Mouse (Mus musculus) cerebellum, postnatal 25 days (tissue): ENCODE results near the gene Cdk5rap2.

ENCODE experiments used
- DNase-seq, 2 experiments: peaks; one replicate each; pipeline ENCODE4 v3.0.0; 2021; ENCODE audit warnings: mixed read lengths in 2 of 2

The Cdk5rap2 gene

GRCm38 (mm10) chr4:70409994-70410721, at the start of gene Cdk5rap2:
Gene Cdk5rap2, minus strand, starts transcription at chr4:70410443.
- DNase-seq: peak; percentile 94 to 95

DNA sequence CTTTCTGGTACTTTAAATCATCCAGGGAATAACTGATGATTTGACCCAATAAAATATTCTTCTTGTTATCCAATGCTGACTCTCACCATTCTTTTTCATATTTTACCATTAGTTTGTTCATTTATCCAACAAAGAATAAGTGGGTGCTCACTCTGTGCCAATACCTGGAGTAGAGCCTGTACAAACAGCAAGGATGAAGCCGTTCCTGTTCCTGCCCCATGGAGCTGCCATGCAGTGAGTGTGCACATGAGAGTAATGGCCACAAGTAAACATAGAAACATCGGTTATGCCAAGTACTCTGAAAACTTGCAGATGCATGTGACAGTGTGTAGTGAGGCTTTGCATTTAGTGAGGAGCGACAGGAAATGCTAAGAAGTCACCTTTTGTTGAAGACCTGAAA, 41.9 kb upstream of the Cdk5rap2 start:
- DNase-seq: no peak

DNA sequence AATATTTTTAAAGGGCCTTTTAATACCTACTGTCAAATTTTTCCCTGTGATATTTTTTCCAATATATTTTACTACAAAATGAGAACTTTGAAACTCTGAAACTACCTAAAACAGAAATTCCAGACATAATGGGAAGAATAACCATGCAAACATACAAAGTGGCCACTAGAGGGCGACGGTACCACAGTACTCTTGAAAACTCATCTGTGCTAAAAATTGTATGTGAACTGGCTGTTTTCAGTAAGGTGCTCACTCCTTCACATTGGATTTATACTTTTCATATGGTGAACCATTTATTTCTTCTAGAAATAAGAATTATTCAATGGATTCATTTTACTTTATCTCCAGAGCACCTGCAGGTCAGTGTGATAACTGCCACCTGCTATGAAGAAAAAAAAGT, 41.5 kb upstream of the Cdk5rap2 start:
- peak; percentile 49 to 68 for DNase-seq

DNA sequence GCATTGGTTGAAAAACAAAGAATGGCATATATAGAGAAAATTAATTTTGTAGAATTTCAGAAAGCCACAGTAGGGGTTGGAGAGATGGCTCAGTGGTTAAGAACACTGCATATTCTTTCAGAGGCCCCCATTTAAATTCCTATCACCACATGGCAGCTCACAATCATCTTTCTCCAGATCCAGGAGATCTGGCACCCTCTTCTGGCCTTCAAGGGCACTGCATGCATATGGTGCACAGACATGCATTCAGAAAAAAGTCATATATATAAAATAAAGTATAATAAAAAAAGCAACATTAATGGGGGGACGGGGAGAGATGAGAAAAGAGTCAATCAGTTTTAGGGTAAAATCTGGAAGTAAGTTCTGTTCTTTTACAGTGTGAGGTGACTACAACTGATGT, 39.4 kb upstream of the Cdk5rap2 start:
- no peak for DNase-seq

DNA sequence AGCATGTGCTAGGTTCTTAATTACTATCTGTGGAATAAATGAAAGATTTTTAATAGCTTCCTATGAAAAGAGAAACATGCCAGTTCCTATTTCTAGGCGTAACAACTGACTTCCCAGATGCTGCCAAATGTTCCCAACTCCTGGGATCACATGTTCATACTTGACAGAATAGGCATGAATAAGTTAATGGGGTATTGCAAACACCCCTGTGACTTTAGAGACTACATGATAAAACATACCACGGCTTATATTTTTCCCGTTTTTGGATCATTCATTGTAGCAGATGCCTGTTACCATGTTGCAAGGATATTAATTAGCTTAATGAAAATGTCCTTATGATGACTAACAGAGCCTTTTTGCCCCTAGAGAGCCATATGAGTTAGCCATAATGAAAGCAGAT, 36.5 kb upstream of the Cdk5rap2 start:
- DNase-seq: no peak

DNA sequence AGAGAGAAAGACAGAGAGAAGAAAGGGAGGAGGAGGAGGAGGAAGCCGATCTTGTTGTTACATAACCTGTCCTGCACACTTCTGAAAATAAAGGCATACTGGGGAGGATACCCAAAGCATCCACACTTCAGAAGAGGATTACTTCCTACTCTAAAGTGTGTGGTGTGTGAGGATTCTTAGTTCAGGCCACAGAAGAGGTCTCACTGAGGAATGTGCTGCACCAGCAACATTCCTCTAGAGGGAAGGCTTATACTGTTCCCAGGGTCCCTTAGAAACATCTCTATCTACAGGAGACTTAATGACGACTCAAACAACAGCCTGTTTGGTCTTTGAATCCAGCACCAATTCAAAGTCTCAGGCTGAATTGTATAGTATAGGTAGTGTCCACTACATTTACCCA, 10.0 kb upstream of the Cdk5rap2 start:
- DNase-seq: no peak

DNA sequence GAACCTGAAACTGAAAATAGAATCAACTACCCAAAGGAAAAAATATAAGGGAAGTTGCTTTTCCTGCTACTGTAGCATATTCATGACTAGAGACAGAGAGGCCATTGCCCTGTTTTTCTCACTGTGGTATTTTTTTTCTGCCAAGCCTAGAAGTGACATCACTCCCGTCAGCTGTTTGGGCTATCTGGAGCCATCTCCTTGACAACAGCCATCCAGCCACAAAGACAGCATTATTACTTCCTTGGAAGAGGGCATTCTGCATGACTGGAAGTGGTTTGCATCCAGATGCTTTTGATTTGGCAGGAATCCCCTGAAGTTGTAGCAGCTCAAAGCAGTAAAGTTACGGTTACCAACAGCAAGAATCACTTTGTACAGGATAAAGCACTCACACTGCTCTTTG, 1.9 kb upstream of the Cdk5rap2 start:
- DNase-seq: no peak

DNA sequence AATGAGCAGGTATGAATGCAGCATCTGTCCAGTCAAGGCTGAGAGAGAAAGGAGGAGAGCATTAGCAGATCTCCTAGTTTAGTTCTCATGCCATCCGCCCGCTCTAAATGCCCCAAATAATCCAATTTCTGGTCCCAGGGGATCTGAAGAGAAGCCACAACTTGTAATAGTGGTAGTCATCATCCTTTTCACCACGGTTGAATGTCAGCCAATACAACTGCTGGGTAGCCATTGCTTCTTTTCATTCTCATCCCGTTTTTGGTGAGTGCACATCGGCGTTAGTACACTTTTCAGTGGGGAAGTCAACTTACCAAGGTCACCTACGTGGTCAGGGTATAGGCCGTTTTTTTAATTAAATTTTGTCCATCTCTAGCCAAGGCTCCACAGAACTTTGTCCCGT, 787 bp downstream of the Cdk5rap2 start:
- no peak for DNase-seq

DNA sequence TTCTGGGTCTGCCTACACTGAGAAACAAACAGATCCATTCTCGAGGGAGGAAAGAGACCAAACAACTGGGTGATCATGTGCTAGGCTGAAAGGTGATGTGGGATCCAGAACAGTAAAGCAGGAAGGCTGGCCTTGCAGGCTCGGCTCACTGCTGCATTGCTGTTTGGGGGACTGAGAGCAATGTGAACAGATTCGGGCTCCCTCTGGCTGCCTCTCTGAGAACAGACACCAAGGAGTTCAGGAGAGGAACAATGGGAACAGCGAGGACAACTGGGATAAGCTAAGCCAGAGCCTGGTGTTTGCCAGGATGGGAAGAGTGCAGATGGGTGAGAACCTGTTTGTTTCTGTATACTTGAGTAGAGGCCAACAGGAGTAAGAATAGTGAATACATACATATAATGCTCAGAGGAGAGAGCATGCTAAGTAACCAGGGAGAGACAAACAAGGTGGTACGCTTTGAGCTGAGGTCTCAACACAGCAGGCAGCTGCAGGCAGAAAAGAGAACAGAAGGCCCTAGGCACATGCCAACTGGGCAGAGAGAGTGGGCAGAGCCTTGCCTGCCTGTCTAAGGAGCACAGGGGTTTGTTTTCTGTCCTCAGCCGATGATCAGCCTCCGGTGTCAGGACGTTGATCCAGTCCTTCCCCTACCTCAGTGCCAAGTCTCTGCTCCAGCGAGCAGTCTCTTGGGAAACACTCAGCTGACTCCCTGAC, 8.0 kb downstream of the Cdk5rap2 start:
- peak; percentile 78 for DNase-seq

GRCm38 (mm10) chr4:70399476-70399875, 10.8 kb downstream of the Cdk5rap2 start:
- DNase-seq: no peak

DNA sequence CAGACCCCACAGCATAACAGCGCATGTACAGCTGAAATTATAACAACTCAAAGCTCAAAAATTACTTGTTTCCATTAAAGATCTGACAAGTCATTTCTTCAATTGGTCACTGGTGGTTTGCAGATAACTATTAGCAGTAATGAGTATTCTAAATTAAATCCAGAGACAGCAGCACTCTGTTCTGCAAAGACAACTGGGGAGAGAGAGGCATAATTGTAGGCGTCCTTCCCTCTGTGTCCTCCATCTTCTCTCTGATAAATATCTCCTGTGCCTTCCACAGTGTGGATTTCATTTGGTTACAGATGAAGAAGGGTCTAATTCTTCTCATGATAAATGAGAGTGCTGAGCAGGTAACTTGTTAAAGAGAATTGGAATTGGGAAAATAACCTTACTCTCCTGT, 11.2 kb downstream of the Cdk5rap2 start:
- no peak for DNase-seq

- no peak for DNase-seq
Observed at GRCm38 (mm10) chr4:70398088-70398487, 12.2 kb downstream of the Cdk5rap2 start.

- no peak for DNase-seq
Observed at GRCm38 (mm10) chr4:70396701-70397100, 13.5 kb downstream of the Cdk5rap2 start.

- no peak for DNase-seq
Observed at GRCm38 (mm10) chr4:70394736-70395135, 15.5 kb downstream of the Cdk5rap2 start.

DNA sequence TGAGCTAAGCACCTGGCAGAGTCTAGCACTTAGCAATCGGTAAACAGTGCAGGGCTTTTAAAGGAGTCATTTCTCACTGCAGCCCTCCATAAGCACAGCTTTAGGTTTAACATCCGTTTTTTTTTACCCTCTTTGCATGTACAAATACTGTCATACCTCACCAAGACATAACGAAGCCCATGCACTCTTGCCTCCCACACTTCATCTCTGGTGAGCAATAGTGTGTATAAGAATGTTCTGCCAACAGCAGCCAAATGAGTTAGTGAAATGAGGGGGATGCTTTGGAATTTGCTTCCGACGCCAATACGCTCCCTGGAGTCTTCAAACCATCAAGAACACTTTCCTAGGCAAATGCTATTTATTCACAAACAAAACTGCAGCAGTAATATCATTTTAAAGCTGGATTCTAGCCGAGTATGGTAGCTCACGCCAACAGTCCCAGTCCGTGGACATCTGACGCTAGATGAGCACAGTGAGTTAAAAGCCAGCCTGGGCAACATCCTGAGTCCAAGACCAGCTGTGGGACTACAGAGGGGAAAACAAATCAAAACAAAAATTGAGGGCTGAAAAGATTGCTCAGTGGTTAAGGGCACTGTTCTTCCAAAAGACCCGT, 18.4 kb downstream of the Cdk5rap2 start:
- DNase-seq: no peak

- DNase-seq: no peak
Observed at GRCm38 (mm10) chr4:70391073-70391472, 19.2 kb downstream of the Cdk5rap2 start.

DNA sequence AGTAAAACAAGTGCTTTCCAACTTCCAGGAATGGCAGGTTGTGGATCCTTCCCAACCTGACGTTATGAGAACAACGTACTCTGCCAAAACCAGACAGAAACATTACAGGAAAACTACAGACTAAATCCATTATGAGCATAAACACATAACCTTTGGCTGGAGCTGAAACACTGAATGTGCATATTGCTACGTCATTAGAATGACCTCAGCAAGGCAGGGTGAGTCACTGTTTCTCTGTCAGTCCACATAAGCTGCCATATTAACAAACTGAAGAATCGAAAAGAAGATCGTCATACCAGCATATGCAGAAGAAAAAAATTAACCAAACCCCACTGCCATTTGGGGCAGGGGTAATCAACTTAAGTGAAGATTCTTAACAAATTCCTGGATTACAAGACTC, 24.0 kb downstream of the Cdk5rap2 start:
- DNase-seq: no peak

DNA sequence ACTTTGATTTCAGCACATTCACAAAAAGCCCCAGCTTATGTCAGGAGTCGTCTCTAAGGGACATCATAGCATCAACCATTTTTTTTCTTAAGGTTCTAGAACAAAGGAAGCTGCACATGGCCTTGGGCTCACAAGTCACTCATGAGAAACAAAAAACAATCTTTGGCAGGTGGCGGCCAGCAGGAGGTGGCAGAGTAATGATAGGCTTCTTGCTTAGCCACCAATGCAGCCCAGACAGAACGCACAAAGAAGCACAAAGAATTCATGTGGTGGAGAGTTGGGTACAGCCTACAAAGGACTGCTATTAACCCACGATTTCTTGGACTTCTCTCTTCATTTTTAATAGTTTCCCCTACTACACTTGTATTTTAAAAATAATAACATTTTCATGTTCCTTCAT, 32.9 kb downstream of the Cdk5rap2 start:
- DNase-seq: peak; percentile 34 to 63

DNA sequence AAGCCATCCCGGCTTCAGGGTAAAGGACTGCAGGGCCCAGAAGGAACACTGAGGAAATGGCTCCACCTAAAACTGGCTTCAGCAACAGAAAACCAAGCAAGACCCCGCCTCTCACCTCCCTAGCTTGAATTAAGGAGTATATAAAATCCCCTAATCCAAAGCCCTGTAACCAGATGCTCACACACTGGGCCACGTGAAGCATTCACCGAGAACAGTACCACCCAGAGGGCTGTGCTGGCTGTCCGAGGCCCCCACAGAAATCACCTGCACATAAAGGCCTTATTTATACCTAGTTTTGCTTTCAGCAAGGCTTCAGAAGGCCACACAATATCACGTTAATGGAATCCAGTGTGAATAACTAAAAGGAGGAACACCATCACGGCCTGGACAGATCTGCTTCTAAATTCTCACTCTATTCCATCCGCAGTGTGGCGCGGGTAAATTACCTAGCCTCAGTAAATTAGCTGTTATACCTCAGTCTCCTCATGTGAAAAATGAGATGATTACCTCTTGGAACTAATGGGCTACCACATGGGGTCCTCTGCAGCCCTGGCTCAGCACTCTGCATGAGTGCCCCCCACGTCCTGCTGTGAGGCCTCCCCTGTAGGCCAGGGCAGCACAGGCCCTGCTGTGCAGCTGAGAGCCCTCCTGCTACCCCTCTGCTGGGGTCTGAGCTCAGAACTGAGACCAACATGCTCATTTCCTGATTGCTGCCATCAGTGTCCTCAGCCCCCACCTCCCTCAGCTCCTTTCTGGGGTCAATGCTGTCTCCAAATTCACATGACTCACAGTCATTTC, 45.0 kb downstream of the Cdk5rap2 start:
- DNase-seq: no peak

GRCm38 (mm10) chr4:70361366-70361765, 48.9 kb downstream of the Cdk5rap2 start:
- DNase-seq: no peak

DNA sequence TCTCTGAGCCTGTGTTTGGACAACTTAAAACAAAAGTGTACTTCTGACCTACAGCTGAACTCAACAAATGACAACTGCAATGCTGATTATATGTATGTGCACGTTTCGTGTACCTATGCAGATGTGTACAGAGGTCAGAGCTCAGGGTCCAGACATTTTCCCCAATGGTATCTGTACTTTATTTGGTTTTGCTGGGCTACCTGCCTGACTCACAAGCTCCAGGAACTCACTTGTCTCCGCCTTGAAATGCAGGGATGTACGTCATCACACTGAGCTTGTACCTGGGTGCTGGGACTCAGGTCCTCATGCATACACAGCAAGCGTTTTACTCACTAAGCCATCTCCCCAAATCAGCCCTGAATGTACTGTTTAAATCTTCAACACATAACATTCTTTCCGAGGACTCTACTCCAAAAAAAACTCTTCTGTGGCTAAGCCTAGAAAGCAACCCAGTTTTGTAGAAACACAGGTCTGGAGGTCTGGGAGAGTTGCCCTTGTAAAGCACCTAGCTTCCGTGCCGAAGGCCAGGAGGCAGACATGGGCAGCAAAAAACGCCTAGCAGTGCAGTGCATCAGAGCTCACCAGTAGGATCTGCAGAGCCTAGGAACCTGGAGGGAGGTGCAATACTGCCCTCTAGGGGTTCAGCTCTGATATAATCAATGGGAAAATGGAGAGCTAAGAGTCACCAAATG, 54.4 kb downstream of the Cdk5rap2 start:
- DNase-seq: peak; percentile 71 to 80

DNA sequence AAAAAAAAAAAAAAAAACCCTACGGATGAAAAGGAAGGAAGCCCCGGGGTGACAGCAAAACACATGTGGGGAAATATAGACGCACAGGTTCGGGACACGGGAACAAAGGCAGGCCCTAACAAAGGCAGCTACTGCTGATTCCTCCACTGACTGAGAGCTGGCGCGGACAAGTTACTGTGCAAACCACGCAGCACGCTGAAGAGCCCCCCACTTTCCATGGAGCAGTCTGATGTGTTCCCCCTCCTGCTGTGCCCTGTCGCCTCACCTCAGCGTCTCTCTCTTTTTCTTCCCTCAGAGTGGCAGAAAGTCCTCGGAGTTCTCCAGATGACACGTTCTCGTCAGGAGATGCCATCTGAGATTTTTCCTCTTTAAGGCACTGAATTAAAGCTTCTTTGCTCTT, 55.8 kb downstream of the Cdk5rap2 start:
- DNase-seq: no peak

- DNase-seq: no peak
Observed at GRCm38 (mm10) chr4:70353656-70354055, 56.6 kb downstream of the Cdk5rap2 start.
